In the genomic region with DNA sequence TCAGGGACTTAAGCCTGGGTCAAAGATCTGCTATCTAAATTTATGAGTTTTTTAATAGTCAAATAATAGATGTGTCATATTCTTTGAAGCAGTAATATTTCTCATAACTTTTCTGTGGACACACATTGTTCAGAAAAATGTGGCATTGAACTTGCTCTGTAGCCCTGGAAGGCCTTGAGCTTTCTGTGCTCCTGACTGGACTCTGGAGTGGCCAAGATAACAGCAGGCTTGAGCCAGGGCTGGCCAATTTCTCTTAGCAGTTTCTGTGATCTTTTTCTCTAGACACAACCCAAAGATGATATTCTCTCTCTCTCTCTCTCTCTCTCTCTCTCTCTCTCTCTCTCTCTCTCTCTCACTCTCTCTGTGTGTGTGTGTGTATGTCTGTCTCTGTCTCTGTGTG, we compare ENCODE assay signal across 23 mouse cellular contexts.
"Had no signal": no experiment of that assay in that cellular context is flagged by ENCODE, and none has a peak within 500 bp of the region (broad histone marks: within the 10 kb centered on the region; RNA-seq: fewer than 3 reads in every experiment).

No protein-coding gene starts in this region.

- H3K36me3 ChIP-seq: kidney, embryonic 15.5 days; lung, embryonic 15.5 days; midbrain, embryonic 10.5 days; neural tube, embryonic 12.5 days; neural tube, embryonic 15.5 days had no signal

- H3K4me3 ChIP-seq: kidney, embryonic 15.5 days; left cerebral cortex, adult 2 months; lung, embryonic 15.5 days; megakaryocyte, embryonic 14.5 days; midbrain, embryonic 10.5 days; neural tube, embryonic 12.5 days; neural tube, embryonic 15.5 days had no signal

- H3K9ac ChIP-seq: kidney, embryonic 15.5 days; liver, embryonic 14.5 days; lung, embryonic 15.5 days; neural tube, embryonic 12.5 days; neural tube, embryonic 15.5 days had no signal

- H3K27me3 ChIP-seq: kidney, embryonic 15.5 days; lung, embryonic 15.5 days; neural tube, embryonic 12.5 days; neural tube, embryonic 15.5 days had no signal

- H3K27ac ChIP-seq: kidney, embryonic 15.5 days; left cerebral cortex, adult 2 months; liver, embryonic 14.5 days; lung, embryonic 15.5 days; midbrain, embryonic 10.5 days; neural tube, embryonic 12.5 days; neural tube, embryonic 15.5 days; stomach, postnatal 0 days had no signal

- DNase-seq: kidney, adult 11 months; kidney, adult 8-10 months; kidney, postnatal 10 days; kidney, postnatal 36 days; layer of hippocampus, postnatal 36 days; lung, adult 18-20 months; lung, postnatal 10 days; lung, postnatal 36 days; midbrain, embryonic 14.5 days; right cerebral cortex, postnatal 4 days; thymus, adult 2 months; thymus, postnatal 14 days; thymus, postnatal 4 days had no signal

- H3K4me2 ChIP-seq: kidney, embryonic 15.5 days; liver, embryonic 11.5 days; lung, embryonic 15.5 days; neural tube, embryonic 12.5 days; neural tube, embryonic 15.5 days had no signal

- H3K9me3 ChIP-seq: kidney, embryonic 15.5 days; lung, embryonic 15.5 days; midbrain, embryonic 10.5 days; neural tube, embryonic 12.5 days; neural tube, embryonic 15.5 days had no signal
